Mouse (Mus musculus) cerebellum, adult 2 months (tissue): Measurements from ENCODE around the gene F7.

Experiments used
- CTCF ChIP-seq: fragments of 200-500 bp; IDR thresholded peaks from 2 replicates; pipeline ENCODE4 v1.5.1; 2011; ENCODE audit warnings: low read depth, mild to moderate bottlenecking, control low read depth, low read length, moderate library complexity, borderline replicate concordance; ENCODE audit not compliant: insufficient read depth
- POLR2A ChIP-seq: fragments of 200-500 bp; IDR thresholded peaks from 2 replicates; pipeline ENCODE4 v1.6.1; 2011; ENCODE audit warnings: low read length, control low read depth, borderline replicate concordance; ENCODE audit not compliant: insufficient read depth

GRCm38 (mm10) chr8:13063112-13063511, 37.3 kb downstream of the F7 start:
- TF ChIP-seq CTCF (no peak), POLR2A (no peak)
